Mouse (Mus musculus): ENCODE results near the gene Adcy2.

The Adcy2 gene

DNA sequence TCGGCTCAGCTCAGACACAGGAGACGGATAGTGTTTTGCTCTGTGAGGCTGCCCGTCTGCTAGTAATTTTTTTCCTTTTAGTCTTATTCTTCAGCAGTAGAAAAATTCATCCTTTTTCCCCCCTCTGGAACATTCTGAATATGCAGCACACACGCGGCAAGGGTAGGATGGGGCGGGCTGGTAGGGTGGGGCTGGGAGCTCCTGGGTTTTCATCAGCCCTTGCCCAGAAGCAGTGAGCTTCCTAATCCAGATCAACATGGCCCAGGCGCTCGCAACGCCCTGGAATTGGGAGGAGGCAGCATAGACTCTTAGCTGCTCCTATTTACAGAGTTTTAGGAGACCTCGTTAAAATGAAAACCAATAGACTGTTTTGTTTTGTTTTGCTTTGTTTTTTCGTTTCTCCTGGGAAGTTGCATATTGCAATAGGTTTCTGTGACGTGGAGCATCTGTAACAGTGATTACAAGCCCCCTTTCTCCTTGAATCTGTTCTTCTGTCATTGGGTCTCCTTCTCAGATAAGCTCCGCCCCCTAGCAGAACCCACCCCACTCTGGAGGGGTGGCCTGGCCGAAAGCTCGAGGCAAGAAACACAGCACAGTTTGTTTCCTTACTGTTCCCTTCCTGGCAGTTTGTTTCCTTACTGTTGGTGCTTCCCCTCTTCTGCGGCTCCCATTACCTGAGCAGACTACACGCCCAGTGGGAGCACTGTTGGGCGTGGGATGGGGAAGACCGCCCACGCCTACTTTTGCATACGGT lies 391.5 kb downstream of the Adcy2 start:
- DNase-seq, result peak; percentile 12

- DNase-seq, result peak; percentile 75
These were observed 393.6 kb downstream of the Adcy2 start for GRCm38 (mm10) chr13:68605689-68606126.

GRCm38 (mm10) chr13:68603085-68603484 lies 396.3 kb downstream of the Adcy2 start:
- no peak for DNase-seq

DNA sequence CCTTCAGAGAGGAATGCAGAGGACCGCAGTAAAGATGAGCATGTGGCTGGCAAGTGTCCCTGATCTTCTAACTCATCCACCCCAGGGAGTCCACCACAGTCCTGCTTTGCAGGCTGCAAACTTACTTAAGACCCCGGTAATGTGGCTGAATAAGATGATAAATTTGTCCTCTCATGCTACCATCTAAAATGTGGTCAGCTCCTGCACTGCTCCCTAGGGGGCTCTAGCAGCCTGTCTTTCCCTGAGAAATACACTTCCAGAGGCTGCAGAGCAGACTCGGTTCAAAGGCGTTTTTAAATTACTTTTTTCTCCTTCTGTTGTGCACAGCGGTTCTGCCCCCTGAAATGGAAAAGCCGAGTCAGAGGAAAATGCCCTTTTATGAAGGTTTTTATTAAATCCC lies 398.2 kb downstream of the Adcy2 start:
- peak; percentile 38 for DNase-seq

DNA sequence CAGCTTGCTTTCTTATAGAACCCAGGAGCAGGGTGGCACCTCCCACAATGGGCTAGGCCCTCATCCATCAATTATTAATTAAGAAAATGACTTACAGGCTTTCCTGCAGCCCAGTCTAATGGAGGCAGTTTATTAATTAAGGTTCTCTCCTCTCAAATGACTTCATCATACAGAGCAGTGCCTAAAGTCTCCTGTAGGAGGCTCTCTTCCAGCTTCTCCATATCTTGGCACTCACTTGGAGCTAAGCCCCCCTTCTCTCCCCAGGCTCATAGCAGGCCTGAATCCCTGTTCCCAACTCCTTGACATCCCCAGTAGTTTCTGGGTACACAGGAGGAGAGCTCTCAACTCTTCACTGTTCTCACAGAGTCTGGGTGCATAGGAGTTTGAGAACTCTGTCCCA lies 400.4 kb downstream of the Adcy2 start:
- DNase-seq, result no peak

- peak; percentile 41 for DNase-seq
These were observed 401.7 kb downstream of the Adcy2 start for GRCm38 (mm10) chr13:68597667-68598066.

DNA sequence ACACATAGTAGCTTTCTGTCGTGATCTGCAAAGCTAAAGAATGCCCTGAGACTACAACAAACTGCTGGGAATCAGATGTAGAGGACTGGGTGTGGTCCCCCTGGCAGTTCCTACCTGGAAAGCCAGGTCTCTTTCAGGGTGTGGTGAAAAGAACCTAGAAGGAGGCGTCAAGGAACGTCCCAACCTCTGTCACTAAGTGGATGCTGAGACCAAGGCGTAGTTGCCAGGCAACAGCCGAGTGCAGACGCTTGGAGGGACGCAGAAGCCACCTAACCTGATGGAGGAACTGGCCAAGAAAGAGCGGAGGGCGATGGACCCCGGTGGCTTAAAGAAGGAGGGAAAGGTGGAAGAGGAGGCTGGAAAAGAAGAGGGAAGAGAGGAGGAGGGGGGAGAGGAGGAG lies 402.1 kb downstream of the Adcy2 start, which contains the start of gene 1700001L19Rik:
Gene 1700001L19Rik (plus strand): TSS at position 223 of the 400 bp plus-strand sequence.
- no peak for DNase-seq

GRCm38 (mm10) chr13:68593797-68594196 lies 405.5 kb downstream of the Adcy2 start:
- peak; percentile 53 for DNase-seq

DNA sequence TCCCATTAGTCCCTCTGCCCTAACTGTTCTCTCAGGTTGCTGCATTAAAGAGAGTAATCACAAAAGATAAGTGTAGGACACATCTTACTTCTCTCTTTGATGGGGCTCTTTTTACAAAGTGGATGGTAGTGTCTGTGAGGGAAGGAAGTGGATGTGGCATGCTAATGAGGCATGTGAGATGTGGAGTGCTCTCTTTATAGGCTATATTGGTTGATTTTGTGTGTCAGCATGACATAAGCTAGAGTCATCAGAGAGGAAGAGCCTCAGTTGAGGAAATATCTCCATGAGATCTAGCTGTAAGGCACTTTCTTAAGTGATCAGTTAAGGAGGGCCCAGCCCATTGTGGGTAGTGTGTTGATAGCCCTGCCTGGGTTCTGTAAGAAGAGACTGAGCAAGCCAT lies 411.0 kb downstream of the Adcy2 start:
- no peak for DNase-seq

DNA sequence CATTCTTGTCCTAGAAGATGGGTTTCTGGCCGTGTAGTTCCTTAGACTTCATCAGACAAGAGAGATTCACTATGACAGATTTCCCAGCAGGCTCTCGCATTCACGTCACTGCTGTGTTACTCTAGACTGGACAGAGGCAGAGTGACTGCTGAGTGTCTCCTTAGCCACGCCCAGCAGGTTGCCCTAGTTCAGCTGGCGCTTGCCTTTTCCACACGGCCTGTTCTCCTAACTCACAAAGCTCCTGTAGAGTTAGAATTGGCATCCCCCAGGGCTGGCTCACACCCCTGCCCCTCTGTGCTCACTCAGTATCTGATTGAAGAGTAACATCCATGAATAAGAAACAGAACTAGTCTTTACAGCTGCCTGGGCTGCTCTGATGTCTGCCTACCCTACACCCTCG lies 413.9 kb downstream of the Adcy2 start:
- no peak for DNase-seq

DNA sequence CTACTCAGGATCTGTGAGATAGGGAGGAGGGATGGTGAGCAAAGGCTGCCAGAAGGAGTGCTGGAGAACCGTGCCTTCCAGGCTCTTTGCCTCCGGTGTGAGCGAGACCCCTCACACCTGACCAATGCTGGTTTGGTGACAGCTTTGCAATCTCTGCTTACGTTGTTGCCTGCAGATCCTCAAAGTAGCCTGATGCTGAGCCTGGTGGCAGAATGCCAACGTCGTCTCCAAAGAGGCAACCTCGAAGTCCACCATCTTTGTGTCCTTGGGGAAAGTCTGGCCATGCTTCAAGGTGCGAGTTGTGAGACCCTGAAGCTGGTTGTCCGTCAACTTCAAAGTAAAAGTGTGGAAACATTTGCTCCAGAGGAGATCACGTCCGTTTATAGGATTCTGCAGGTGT lies 415.4 kb downstream of the Adcy2 start:
- no peak for DNase-seq

GRCm38 (mm10) chr13:68582517-68582780 lies 416.9 kb downstream of the Adcy2 start:
- DNase-seq, result peak; percentile 21

DNA sequence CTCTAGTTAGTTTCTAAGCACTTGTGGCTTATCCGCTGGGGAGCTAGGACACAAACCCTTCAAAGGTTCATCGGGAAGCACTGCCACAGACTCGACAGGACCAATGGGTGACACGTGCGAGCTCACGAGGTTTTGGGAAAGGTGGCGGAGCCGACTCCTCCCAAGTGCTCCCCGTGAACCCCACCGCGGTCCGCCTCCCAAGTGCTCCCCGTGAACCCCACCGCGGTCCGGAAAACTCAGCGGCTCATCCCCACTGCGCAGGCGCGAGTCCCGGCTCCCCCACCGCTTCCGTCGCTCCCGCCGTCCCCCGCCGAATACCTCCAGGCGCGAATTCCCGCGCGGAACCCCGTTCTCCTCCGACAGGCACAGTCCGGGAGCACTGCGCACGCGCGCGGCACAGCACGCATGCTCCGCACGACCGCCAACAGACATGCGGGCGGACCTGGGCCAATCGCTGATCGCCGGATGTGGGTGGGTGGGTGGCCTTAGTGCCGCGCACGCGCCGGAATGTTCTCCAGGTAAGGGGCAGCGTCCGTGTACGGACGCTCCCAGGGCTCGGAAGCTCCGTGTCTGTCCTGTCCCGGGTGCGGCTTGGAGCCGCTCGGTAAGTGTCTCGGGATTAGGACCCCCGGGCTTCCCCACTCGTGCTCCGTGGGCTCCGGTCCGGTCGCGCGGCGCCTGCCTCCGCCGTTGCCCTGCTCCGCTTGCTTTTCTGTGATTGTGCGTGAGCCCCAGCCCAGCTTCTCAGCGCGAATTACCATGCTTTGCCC lies 417.4 kb downstream of the Adcy2 start, which contains the start of the genes Mtrr and Fastkd3:
Gene Mtrr (minus strand): TSS at position 403 of the 770 bp plus-strand sequence.
Gene Fastkd3 (plus strand): TSS at position 488 of the 770 bp plus-strand sequence.
- peak; percentile 97 for DNase-seq

GRCm38 (mm10) chr13:68581086-68581740 lies 418.1 kb downstream of the Adcy2 start:
- DNase-seq, result no peak

DNA sequence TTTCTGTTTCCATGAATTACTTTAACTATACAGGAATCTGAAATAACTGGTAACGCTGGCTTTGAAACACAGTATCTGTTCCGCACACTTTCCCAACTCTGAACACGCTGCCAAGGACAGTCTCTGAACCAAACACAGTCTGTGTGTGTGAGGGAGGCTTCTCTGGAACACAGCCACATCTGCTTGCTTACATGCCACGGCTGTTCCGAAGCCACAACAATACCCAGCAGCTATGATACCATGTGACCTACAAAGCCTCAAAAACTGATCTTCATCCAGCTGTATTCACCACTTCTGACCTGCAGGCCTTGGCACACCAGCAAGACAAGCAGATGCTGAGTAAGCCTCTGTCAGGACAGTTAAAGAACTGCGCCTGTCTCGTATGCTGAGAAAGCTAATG lies 421.4 kb downstream of the Adcy2 start:
- peak; percentile 62 for DNase-seq

DNA sequence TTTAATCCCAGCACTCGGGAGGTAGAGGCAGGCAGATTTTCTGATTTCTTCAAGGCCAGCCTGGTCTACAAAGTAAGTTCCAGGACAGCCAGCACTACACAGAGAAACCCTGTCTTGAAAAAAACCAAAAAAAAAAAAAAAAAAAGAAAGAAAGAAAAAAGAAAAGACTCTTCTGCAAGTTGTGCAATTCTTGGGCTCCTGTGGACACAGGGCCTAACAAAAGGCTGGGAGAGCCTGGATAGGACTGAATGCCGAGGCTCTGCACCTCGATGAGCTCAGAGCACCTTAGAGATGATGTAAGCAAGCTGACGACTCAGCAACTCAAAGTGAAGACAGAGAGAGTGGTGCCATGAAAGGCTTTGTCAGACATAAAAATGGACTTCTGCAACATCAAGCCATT lies 424.9 kb downstream of the Adcy2 start:
- DNase-seq, result no peak

DNA sequence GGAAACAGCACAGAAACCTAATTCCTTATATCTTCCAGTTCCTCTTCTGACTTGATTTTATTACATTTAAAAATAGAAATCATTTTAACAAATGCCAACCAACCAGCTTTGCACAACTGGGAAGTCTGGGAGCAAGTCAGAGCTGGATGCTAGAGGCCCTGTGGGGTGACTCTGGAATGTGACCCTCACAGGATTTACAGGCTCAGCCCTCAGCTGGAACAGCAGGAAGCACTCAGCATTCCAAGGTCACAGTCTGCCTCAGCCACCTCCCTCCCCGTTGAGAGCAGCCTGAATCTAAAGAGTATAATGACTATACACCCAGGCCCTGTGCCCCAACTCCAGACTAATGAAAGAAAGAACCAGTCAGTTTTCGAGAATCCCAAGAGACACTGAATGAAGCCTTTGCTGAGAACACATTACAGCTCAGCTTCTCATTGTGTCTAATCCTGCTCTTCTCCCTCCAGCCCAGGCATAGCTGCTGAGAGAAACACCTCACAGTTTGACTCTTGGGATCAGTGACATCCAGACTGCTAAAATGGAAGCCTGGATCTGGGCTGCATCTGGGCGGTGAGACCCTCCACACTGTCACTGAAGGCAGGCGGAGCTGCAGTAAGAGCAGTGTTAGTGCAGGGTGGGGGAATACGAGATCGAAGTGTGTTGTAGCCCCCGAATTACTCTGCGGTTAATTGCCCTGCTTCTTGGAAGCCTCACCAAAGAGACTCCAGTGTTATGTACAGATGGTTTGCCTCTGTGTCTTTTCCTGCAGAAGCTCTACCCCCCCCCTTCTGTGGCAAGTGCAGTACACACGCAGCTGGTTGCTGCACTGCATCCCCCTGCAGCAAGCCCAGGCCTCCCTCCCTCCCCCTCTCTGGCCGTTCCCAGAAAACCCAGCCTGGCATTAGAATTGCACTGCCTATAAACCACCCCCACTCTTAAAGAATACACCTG lies 426.1 kb downstream of the Adcy2 start:
- peak; percentile 40 for DNase-seq

DNA sequence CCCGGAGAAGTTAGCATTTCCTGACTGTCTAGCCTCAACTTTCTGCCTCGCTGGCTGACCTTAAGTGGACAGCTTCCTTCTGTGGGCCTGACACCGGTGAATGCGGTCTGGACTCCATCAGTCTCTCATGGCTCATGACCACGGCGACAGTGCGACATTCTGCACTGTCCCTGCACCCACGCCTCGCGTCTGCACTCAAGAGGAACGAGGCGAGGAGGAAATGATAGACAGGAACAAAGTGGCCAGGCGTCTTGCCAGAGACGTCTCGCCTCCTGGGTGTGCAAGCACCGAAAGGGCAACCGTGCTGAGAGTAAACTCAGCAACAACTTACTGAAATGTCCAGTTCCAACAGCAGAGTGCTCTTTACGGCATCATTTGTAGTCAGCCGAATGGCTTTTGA lies 427.1 kb downstream of the Adcy2 start:
- no peak for DNase-seq

All from lung, postnatal 36 days (tissue).